Mouse (Mus musculus) liver (tissue): ENCODE measurements around the gene Sv2a.
"Not testable (repeated sequence)": the region's sequence is repeated elsewhere in the genome, so short reads cannot be mapped to it uniquely, and the experiment has no call there.

Experiments
- DNase-seq: peaks from one replicate; pipeline ENCODE4 v3.0.0-alpha.2; 2020; ENCODE audit warnings: mixed read lengths

Gene Sv2a

DNA sequence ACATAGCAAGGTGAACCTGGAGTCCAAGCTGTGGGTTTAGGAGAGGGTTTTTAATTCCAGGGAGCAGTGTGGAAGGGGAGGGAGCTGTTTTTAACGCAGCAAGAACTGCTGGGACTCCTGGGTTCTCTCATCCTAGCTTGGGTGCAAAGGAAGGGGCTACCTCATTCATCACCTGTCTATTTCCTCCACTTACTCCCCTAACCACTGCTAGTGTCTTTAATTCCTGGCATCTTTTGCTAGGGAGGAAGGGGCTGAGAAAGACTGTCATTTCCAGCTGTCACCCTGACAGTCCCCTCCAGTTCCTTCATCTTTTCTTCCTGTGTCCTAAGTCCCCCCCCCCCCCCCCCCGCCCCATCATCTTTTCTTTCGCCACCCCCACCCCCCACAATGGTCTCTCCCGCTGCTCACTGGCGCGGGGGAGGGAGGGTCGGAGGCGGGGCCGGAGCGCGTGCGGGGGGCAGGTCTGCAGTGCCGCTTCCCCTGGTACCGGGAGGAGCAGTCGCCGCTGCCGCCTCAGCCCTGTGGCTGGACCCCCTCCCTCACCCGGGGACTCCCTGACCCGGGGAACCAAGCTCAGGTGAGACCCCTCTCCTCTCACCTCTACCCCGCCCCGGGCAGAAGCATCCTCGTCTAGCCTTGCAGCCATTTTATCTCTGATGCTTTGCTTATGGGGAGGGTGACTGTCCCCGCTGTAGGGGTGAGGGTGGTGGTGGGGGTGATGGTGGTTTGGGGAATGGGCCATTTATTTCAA is at the start of gene Sv2a:
Gene Sv2a (plus strand): TSS at position 425 of the 751 bp plus-strand sequence.
- peak; percentile 47 for DNase-seq

DNA sequence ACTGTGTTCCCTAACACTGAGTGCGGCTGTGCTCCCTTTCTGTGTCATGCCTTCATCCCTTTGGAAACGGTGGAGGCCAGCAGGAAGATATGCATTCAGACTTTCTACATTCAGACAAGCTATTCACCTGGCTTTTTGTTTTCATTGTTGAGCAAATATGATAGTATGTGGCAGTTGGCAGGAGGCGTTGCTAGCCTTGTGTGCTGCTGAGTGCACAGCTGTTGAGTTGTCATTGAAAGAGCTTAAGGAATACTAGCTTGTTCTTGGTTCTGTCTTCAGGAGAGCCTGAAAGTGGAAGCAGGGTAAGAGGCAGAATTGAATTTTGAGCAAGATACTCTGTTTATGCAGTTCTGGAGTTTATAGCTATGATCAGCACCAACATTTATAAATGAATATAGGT is 48.5 kb upstream of the Sv2a start:
- no peak for DNase-seq

DNA sequence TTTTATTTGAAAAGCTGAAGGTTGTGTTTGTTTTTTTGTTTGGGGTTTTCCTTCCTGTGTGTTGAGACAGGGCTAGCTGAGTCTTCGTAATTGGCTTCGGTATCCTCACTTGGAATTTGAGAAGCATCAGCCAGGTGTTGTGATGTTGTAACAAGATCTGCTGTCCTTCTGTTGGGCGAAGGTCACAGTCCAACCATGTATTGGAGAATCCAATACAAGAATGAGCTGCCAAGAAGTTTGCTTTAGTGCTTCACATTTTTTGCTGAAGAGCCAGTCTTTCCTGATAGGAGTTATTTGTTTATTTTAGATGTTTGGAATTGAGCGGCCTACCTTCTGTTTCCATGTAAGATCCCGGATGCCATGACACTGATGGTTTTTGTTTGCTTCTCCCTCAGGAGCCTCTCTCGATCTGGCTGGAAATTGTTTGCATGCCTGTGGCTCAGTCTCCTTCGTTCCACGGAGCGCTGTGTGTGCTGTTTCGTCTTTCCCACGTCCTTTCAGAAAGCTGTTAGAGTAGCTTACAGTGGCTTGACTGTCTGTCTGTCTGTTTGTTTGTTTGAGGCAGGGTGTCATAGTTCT is 47.5 kb upstream of the Sv2a start:
- no peak for DNase-seq

DNA sequence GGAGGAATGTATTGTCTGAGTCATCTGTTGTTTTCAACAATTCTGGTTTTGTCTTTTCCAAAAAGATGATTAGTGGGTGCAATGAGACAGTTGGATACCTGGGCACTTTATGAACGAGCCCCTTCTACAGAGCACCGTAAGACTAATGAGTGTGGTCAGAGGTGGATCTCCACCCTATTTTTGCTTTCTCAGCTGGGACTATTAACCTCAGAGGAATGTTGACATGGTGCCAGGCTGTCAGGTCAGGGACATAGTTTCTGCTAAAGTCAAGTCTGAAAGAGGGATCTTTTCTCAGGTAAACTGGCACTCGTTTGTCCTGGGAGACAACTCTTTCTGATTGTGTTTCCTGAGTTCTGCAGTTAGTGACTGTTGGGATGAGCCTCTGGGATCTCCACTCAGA is 45.9 kb upstream of the Sv2a start:
- DNase-seq: no peak

GRCm38 (mm10) chr3:96147950-96148349 is 33.0 kb upstream of the Sv2a start:
- DNase-seq: no peak

DNA sequence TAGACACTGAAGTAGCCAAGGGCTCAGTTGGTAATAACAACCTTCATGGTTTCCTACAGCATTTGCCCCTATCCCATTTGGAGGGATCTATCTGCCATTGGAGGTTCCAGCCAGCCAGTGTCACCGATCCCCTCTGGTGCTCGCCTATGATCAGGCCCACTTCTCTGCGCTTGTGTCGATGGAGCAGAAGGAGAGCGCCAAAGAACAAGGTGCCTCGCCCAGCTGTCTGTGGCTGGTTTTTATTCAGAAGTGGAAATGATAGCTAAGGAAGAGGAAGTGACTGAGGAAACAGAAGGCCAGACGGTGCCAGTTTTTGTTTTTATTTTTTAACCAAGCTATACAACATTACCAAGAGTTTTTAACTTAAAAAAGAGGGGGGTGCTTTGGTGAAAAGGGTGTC is 29.1 kb upstream of the Sv2a start:
- no peak for DNase-seq

DNA sequence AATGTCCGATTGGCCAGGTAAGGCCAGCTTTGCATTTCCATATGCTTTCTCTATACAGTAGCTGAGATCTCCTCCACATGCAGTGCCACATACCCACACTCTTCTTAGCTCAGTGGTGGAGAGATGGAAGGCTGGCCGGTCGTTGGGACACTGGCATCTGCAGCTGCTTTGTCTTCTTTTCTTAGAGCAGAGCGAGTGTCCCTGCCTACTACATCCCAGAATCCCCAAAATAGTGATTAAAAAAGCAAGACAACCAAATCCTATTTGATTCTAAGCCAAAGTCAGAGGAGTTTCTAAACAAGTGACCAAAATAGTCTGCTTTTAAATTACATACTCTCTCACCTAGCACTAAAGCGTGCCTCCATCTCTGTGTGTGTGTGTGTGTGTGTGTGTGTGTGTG is 28.3 kb upstream of the Sv2a start:
- DNase-seq: no peak

DNA sequence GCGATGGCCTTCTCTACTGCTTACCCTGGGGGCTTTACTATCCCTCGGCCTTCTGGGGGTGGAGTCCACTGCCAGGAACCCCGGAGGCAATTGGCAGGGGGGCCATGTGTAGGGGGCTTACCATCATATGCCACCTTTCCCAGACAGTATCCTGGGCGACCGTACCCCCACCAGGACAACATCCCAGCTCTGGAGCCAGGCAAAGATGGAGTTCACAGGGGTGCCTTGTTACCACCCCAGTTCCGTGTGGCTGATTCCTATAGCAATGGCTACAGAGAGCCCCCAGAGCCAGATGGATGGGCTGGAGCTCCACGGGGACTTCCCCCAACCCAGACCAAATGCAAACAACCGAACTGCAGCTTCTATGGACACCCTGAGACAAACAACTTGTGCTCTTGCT is 25.4 kb upstream of the Sv2a start:
- no peak for DNase-seq

DNA sequence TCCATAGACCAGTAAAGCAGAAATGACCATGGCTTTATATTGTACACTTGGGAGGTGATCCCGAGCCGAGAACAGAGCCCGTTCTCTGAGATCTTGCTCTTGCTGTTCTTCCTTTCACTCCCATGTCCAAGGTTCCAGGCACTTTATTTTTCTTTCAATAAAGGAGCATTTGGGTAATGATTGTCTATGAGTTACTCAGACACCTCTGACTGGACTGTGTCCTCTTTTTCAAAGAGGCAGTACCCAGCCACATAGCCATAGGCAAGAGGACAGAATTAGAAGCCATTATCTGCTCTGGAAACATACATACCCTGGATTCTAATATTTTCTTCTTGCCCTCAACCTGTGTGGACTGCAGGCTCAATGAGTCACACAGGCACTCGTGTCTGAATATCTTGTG is 21.1 kb upstream of the Sv2a start:
- no peak for DNase-seq

- no peak for DNase-seq
Measured at GRCm38 (mm10) chr3:96160222-96160802, 20.6 kb upstream of the Sv2a start.

- DNase-seq: peak; percentile 68
Measured at GRCm38 (mm10) chr3:96160803-96161516, 20.0 kb upstream of the Sv2a start.

GRCm38 (mm10) chr3:96161869-96162840 is 18.8 kb upstream of the Sv2a start, which contains the start of gene Mtmr11:
TSS of gene Mtmr11 (plus strand) at chr3:96162004.
- DNase-seq: no peak

DNA sequence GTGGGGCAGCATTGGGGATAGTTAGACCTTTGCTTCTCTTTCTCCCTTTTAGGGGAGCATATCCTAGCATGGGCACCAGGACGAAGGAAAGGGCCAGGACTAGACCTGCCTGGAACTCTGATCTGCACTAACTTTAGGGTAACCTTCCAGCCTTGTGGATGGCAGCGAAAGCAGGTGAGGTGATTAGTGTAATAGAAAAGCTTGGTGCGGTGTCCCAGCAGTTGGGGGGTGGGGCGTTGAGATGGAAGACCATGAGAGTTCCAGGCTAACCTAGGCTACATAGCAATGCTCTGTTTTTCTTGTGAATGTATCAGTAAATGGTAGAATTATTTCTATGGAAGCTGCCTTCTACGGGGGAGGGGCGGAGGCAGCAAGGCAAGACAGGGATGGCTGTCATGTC is 17.9 kb upstream of the Sv2a start:
- no peak for DNase-seq

DNA sequence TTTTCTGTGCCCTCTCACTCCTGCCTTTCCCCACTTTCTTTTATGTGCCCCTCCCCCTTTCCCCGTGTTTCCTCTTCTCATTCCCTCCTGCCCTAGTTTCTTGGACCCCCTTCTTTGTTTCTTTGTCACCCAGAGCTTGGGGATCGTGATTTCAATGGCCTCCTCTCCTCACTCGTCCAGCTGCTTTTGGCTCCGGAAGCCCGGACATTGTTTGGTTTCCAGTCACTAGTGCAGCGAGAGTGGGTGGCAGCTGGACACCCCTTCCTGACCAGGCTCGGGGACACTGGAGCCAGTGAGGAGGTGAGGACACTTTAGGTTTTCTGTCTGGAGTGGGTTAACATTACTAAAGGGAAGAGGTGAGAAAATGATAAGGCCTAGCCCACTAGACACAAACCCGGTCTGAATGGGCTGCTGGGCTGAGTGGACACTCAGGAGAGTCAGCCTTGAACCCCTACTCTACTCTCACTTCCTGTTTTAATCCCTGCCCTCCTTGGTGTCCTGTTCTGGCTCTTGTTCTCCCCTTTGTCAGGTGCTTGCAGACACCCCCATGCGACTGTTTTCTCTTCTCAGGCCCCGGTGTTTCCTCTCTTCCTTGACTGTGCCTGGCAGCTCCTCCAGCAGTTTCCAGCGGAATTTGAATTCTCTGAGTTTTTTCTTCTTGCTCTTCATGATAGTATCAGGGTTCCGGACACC is 12.3 kb upstream of the Sv2a start:
- no peak for DNase-seq

DNA sequence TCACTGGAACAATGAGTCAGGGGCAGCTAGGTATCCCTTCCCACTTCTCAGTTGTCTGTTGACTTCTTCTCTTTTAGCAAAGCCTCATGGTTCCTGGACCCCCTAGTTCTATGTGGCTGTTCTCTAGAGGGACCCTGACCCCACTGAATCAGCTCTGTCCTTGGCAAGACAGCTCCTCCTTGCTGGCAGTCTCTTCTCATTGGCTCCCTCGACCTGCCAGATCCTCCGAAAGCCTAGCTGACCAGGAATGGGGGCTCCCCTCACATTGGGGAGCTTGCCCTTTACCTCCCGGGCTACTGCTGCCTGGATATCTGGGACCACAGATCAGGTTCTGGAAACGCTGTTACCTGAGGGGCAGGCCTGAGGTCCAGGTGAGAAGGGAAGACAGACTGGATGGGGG is 10.7 kb upstream of the Sv2a start:
- no peak for DNase-seq

- DNase-seq: no peak
Measured at GRCm38 (mm10) chr3:96170976-96171545, 9.9 kb upstream of the Sv2a start.

DNA sequence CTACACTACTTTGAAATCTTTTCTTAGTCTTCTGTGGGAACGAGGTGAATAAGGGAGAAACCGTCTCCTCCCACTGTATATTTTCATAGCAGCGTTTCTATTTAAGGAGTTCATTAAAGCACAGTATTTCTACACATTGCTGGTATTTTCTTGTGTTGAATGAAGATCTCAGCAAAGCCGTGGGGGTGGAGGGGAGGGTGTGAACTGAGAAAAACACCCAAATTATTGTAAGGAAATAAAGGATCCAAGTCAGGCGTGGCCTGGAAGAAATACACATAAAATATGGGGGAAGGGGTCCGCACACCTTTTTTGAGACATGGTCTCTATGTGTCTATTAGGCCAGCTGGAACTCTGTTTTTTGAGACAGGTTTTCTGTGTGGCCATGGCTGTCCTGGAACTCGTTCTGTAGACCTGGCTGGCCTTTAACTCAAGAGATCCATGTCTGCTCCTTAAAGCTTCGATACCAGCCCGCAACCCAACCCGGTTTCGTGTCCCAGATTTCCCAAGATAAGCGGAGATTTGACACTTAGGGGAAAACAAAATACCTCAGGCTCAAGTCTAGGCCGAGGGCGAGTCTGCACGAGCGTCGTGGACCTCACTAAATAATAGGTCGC is 9.3 kb upstream of the Sv2a start:
- DNase-seq: no peak

- DNase-seq: peak; percentile 94
Measured at GRCm38 (mm10) chr3:96172197-96173178, 8.5 kb upstream of the Sv2a start, which contains the start of gene Sf3b4. TSS of gene Sf3b4 (plus strand) at chr3:96172332.

GRCm38 (mm10) chr3:96173185-96173584 is 7.8 kb upstream of the Sv2a start:
- DNase-seq: no peak

DNA sequence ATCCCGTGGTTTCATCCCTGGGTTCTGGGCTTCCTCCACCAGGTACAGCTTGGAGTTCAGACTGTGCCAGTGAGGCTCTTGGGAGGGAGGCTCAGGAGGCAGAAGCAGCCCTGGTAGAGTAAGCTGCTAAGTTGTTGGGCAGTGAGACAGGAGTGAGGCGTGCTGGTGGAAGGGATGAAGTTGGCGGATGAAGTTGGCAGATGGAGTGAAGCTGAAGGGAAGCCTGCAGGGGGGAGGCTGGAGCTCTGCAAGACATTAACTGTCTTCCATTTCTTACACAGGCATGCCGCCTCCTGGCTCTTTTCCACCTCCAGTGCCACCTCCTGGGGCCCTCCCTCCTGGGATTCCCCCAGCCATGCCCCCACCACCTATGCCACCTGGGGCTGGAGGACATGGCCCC is 6.9 kb upstream of the Sv2a start:
- DNase-seq: not testable (repeated sequence)
